Mouse (Mus musculus): Measurements from ENCODE around the gene Ddx10. TPM values are rescaled to one million over a fixed set of nuclear protein-coding genes. Genes with fewer than 3 reads are reported as not detected.

Ddx10 gene
- polyA plus RNA-seq, 1 experiment from 2014 or later, result 24.7 TPM

DNA sequence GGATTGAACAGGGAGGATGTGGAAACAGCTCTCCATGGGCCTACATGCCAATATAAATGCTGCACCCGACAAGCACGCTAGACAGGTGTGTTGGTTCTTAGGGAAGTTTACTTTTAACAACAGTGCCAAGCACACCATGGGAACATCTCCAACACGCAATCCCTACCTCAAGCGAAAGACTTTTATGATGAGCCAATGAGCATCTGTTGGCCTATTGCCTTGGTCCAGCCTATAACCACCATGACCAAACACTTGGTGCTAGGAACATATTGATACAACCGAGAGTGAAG, 21.6 kb upstream of the Ddx10 start:
- no peak for ATAC-seq (ENCODE audit: low FRiP score, low TSS enrichment)
- Histone ChIP-seq H3K4me1 (ENCODE audit: control insufficient read depth, insufficient read depth, low read length) (no peaks in the 10 kb centered on the region), H3K27ac (replicated peaks; ENCODE audit: low read depth, low read length) (no peak overlapping the region), H3K9me3 (ENCODE audit: control insufficient read depth, low read length) (no peaks in the 10 kb centered on the region), H3K4me3 (replicated peaks; ENCODE audit: low read depth, low read length) (no peak overlapping the region), H3K27me3 (ENCODE audit: control insufficient read depth, insufficient read depth, low read length) (no peaks in the 10 kb centered on the region), H3K36me3 (ENCODE audit: control insufficient read depth, insufficient read depth, low read length) (no peaks in the 10 kb centered on the region), H3K4me2 (ENCODE audit: low read length) (no peak overlapping the region), H3K9ac (replicated peaks; ENCODE audit: low read length) (no peak overlapping the region)
- DNase-seq, result no peak
- WGBS, result 97% methylated on average over 5 of the region's 5 CpGs

DNA sequence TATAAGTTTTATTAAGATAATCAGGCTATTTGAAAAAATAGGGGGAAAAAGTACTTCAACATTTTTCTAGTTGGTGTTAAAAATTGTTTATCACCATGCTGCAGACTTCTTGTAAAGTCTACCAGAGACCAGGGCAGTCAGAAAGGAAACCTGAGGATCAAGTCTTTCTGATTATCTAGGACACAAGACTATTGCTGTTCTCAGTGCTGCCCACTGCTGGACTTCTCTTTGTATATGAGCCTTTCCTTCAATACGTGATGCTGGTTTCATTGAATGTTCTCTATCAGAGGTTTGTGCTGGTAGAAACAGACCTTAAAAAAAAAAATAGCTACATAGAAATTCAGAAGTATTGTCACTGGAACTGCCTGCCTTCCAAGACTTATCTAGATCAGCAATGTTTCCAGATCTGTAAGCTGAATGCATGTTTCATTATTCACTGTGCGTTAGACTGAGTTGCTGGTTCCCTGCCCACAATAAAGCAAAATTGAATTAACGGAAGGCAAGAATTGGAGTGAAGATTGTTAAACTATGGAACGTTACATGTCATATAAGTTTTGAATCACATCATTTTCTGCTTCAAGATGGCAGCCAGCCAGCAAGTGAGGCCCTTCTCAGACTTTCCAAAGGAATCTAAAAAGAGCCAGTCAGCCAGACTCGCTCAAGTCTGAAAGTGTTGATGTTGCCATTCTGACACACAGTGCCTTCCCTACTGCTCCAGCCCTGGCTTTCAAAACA, 21.0 kb upstream of the Ddx10 start:
- H3K9me3 ChIP-seq (ENCODE audit: control insufficient read depth, low read length), result no peaks in the 10 kb centered on the region
- no peak for ATAC-seq (ENCODE audit: low FRiP score, low TSS enrichment)
- H3K4me2 ChIP-seq (ENCODE audit: low read length), result no peak overlapping the region
- H3K27ac ChIP-seq (replicated peaks; ENCODE audit: low read depth, low read length), result no peak overlapping the region
- no peaks in the 10 kb centered on the region for H3K36me3 ChIP-seq (ENCODE audit: control insufficient read depth, insufficient read depth, low read length)
- H3K9ac ChIP-seq (replicated peaks; ENCODE audit: low read length), result no peak overlapping the region
- no peaks in the 10 kb centered on the region for H3K4me1 ChIP-seq (ENCODE audit: control insufficient read depth, insufficient read depth, low read length)
- no peak overlapping the region for H3K4me3 ChIP-seq (replicated peaks; ENCODE audit: low read depth, low read length)
- H3K27me3 ChIP-seq (ENCODE audit: control insufficient read depth, insufficient read depth, low read length), result no peaks in the 10 kb centered on the region
- WGBS, result 83% methylated on average over 5 of the region's 5 CpGs
- peak; percentile 47 for DNase-seq

DNA sequence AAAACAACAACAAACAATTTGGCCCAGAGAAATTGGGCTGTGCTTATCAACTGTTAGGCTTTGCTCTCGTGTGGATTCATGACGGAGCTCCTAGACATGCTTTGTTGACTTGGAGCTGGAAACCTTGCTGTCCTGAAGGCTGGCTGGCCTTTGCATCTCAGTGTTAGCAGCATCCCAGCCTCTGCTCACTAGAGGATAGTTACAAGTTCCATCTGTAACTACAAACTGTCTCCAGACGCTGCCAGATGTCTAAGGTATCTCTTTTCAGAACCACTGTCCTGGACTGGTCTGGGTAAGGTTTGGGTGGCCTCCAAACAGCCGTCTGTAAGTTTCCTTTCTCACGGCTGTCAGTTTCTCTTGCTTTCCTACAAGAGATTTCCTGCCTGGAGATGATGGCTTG, 20.2 kb upstream of the Ddx10 start:
- Histone ChIP-seq H3K4me2 (ENCODE audit: low read length) (no peak overlapping the region), H3K4me1 (ENCODE audit: control insufficient read depth, insufficient read depth, low read length) (no peaks in the 10 kb centered on the region), H3K9ac (replicated peaks; ENCODE audit: low read length) (no peak overlapping the region), H3K36me3 (ENCODE audit: control insufficient read depth, insufficient read depth, low read length) (no peaks in the 10 kb centered on the region), H3K4me3 (replicated peaks; ENCODE audit: low read depth, low read length) (no peak overlapping the region), H3K27me3 (ENCODE audit: control insufficient read depth, insufficient read depth, low read length) (no peaks in the 10 kb centered on the region), H3K9me3 (ENCODE audit: control insufficient read depth, low read length) (no peaks in the 10 kb centered on the region), H3K27ac (replicated peaks; ENCODE audit: low read depth, low read length) (no peak overlapping the region)
- ATAC-seq (ENCODE audit: low FRiP score, low TSS enrichment) (no peak), DNase-seq (no peak)
- WGBS, result 81% methylated on average over 5 of the region's 5 CpGs

DNA sequence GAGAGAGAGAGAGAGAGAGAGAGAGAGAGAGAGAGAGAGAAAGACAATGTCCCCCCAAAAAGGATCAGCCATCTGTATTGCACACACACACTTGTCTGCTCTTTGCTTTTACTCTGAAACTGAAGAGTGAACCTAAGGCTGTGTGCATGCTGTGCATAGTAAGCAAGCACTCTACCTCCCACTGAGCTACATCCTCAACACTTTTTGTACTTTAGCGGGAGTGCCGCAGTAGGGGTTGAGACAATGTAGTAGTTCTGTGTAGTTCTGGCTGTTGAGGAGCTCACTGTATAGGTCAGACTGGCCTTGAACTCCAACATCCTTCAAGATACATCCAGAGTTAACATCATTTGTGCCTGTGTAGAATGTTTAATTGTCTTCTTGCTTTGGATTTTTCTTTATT, 17.7 kb upstream of the Ddx10 start:
- Histone ChIP-seq H3K4me1 (ENCODE audit: control insufficient read depth, insufficient read depth, low read length) (no peaks in the 10 kb centered on the region), H3K36me3 (ENCODE audit: control insufficient read depth, insufficient read depth, low read length) (no peaks in the 10 kb centered on the region), H3K27ac (replicated peaks; ENCODE audit: low read depth, low read length) (no peak overlapping the region), H3K4me3 (replicated peaks; ENCODE audit: low read depth, low read length) (no peak overlapping the region), H3K9ac (replicated peaks; ENCODE audit: low read length) (no peak overlapping the region), H3K9me3 (ENCODE audit: control insufficient read depth, low read length) (no peaks in the 10 kb centered on the region), H3K27me3 (ENCODE audit: control insufficient read depth, insufficient read depth, low read length) (no peaks in the 10 kb centered on the region), H3K4me2 (ENCODE audit: low read length) (no peak overlapping the region)
- ATAC-seq (ENCODE audit: low FRiP score, low TSS enrichment) (no peak), DNase-seq (no peak)
- WGBS, result 58% methylated on average over 2 of the region's 2 CpGs

DNA sequence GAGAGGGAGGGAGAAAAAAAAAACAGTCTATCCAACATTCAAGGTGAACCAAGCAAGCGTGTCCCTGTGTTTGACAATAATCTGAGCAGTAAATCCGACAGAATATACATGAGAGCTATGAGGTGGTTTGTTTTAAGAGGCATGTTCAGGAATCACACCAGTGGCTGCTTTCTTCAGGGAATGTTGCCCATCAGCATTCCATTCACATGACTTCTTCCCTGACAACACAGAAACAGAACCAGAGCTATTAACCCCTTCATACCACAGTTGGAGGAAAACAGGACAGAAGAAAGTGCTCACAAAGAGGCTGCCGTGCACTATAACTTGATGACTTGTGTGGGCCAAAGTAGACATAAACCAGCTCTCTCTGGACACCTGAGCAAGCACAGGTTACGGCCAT, 16.5 kb upstream of the Ddx10 start:
- Histone ChIP-seq H3K27ac (replicated peaks; ENCODE audit: low read depth, low read length) (no peak overlapping the region), H3K4me2 (ENCODE audit: low read length) (no peak overlapping the region), H3K9me3 (ENCODE audit: control insufficient read depth, low read length) (no peaks in the 10 kb centered on the region), H3K4me1 (ENCODE audit: control insufficient read depth, insufficient read depth, low read length) (no peaks in the 10 kb centered on the region), H3K36me3 (ENCODE audit: control insufficient read depth, insufficient read depth, low read length) (no peaks in the 10 kb centered on the region), H3K27me3 (ENCODE audit: control insufficient read depth, insufficient read depth, low read length) (no peaks in the 10 kb centered on the region), H3K4me3 (replicated peaks; ENCODE audit: low read depth, low read length) (no peak overlapping the region), H3K9ac (replicated peaks; ENCODE audit: low read length) (no peak overlapping the region)
- DNase-seq, result peak; percentile 8
- ATAC-seq (ENCODE audit: low FRiP score, low TSS enrichment), result no peak
- 69% methylated on average over 4 of the region's 4 CpGs for WGBS

DNA sequence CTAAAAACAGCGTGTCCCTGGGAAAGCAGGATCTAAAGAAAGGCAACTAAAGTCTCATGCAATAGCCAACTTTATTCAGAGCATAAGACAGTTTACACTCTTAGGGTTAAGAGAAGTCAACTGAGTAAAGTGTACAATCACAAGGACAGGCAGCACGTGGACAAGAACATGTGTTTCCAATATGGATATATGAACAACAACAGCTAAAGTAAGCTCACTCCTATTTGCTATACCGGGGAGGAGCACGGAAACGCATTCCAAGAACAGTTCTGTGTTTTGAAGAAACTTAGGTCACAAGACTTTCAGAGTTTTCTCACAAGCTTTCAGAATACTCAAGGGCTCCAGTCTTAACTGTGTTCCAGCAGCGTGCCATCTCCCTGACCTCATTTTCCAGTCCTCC, 10.3 kb upstream of the Ddx10 start:
- H3K4me1 ChIP-seq (ENCODE audit: control insufficient read depth, insufficient read depth, low read length), result no peaks in the 10 kb centered on the region
- no peaks in the 10 kb centered on the region for H3K36me3 ChIP-seq (ENCODE audit: control insufficient read depth, insufficient read depth, low read length)
- no peaks in the 10 kb centered on the region for H3K9me3 ChIP-seq (ENCODE audit: control insufficient read depth, low read length)
- H3K4me2 ChIP-seq (ENCODE audit: low read length), result no peak overlapping the region
- ATAC-seq (ENCODE audit: low FRiP score, low TSS enrichment), result no peak
- no peak overlapping the region for H3K9ac ChIP-seq (replicated peaks; ENCODE audit: low read length)
- no peak overlapping the region for H3K4me3 ChIP-seq (replicated peaks; ENCODE audit: low read depth, low read length)
- H3K27me3 ChIP-seq (ENCODE audit: control insufficient read depth, insufficient read depth, low read length), result no peaks in the 10 kb centered on the region
- H3K27ac ChIP-seq (replicated peaks; ENCODE audit: low read depth, low read length), result no peak overlapping the region
- 47% methylated on average over 6 of the region's 6 CpGs for WGBS
- no peak for DNase-seq

DNA sequence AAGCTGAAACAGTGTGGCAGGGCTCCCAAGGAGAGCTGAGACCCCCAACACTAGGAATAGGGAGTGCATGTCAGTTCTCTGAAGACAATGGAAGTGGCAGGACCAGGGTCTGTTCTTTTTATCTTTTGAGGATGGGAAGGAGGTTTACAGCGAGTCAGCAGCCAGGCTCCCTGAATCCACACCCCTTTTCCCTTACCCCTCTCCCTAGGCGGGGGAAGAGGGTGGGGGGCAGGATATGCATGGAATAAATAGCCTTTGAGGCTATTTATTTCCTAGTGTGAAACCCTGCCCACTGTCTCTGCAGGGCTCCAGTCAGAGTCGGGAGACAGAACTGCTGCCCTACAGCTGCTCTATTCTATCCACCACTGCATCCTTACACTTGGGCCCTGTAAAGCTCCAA, 9.9 kb upstream of the Ddx10 start:
- Histone ChIP-seq H3K36me3 (ENCODE audit: control insufficient read depth, insufficient read depth, low read length) (no peaks in the 10 kb centered on the region), H3K4me1 (ENCODE audit: control insufficient read depth, insufficient read depth, low read length) (no peaks in the 10 kb centered on the region), H3K4me3 (replicated peaks; ENCODE audit: low read depth, low read length) (no peak overlapping the region), H3K9me3 (ENCODE audit: control insufficient read depth, low read length) (no peaks in the 10 kb centered on the region), H3K4me2 (ENCODE audit: low read length) (no peak overlapping the region), H3K9ac (replicated peaks; ENCODE audit: low read length) (no peak overlapping the region), H3K27me3 (ENCODE audit: control insufficient read depth, insufficient read depth, low read length) (no peaks in the 10 kb centered on the region), H3K27ac (replicated peaks; ENCODE audit: low read depth, low read length) (no peak overlapping the region)
- ATAC-seq (ENCODE audit: low FRiP score, low TSS enrichment) (no peak), DNase-seq (no peak)
- WGBS, result 4% methylated on average over 3 of the region's 3 CpGs

DNA sequence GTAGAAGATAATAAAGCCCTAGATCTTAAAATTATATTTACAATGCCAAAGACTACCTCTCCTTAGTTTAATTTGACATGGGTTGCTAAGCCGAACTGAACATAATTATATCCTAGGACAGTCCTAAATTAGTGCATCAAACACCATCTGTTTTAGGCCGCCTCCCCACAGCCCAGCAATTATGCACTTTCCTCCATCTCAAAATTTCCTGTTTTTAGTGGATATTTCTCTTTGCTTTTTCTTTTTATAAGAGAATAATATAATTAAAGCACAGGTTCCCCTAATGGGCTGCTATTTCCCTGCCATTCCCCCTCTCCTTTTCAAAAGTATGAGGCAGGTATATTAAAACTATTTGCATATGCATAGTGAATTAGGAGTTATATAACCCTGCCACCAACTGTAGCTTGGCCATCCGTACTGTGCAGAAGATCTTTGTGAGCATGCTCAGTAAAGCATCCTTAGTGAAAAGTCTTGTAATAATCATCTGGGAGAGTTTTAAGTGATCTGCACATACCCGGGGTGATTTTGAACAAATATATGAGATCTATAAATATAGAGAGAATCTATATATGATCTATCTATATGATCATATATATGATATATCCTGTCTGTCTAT, 8.9 kb upstream of the Ddx10 start:
- no peaks in the 10 kb centered on the region for H3K9me3 ChIP-seq (ENCODE audit: control insufficient read depth, low read length)
- no peaks in the 10 kb centered on the region for H3K4me1 ChIP-seq (ENCODE audit: control insufficient read depth, insufficient read depth, low read length)
- DNase-seq (no peak), ATAC-seq (ENCODE audit: low FRiP score, low TSS enrichment) (no peak)
- no peak overlapping the region for H3K27ac ChIP-seq (replicated peaks; ENCODE audit: low read depth, low read length)
- H3K27me3 ChIP-seq (ENCODE audit: control insufficient read depth, insufficient read depth, low read length), result no peaks in the 10 kb centered on the region
- H3K36me3 ChIP-seq (ENCODE audit: control insufficient read depth, insufficient read depth, low read length), result no peaks in the 10 kb centered on the region
- 78% methylated on average over 4 of the region's 4 CpGs for WGBS
- no peak overlapping the region for H3K4me2 ChIP-seq (ENCODE audit: low read length)
- no peak overlapping the region for H3K9ac ChIP-seq (replicated peaks; ENCODE audit: low read length)
- no peak overlapping the region for H3K4me3 ChIP-seq (replicated peaks; ENCODE audit: low read depth, low read length)

DNA sequence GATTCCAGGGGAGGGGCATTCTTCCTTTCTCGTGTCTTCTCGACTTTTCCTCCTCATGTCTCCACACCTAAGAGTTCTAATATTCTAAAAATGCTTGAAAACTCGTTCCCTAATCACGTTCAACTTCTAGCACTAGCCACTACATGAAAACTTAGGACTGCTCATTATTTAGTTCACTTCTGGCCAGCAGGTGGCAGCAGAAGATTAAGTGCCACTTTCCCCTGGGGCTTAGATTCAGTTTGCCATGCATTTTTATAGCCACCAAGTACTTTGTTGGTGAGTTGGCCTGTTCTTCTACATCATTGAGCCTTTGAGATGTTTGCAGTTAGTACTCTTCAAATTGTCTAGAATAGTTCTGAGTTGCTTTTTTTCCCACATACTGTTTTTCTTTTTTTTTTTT, 6.5 kb upstream of the Ddx10 start:
- Histone ChIP-seq H3K27ac (replicated peaks; ENCODE audit: low read depth, low read length) (no peak overlapping the region), H3K27me3 (ENCODE audit: control insufficient read depth, insufficient read depth, low read length) (no peaks in the 10 kb centered on the region), H3K9ac (replicated peaks; ENCODE audit: low read length) (no peak overlapping the region), H3K36me3 (ENCODE audit: control insufficient read depth, insufficient read depth, low read length) (no peaks in the 10 kb centered on the region), H3K4me3 (replicated peaks; ENCODE audit: low read depth, low read length) (no peak overlapping the region), H3K9me3 (ENCODE audit: control insufficient read depth, low read length) (no peaks in the 10 kb centered on the region), H3K4me1 (ENCODE audit: control insufficient read depth, insufficient read depth, low read length) (no peaks in the 10 kb centered on the region), H3K4me2 (ENCODE audit: low read length) (no peak overlapping the region)
- no peak for ATAC-seq (ENCODE audit: low FRiP score, low TSS enrichment)
- WGBS, result 14% methylated on average over 4 of the region's 4 CpGs
- DNase-seq, result peak; percentile 91
